In genomic region chr12:40837597-40838337, GRCm38 (mm10) we compare ENCODE assay signal across 8 mouse cellular contexts.
DNase-seq lines count a peak whose midpoint lies in the region; ATAC-seq and TF ChIP-seq lines count a peak whose summit lies in the region.

No protein-coding gene starts in this region.

- peak; percentile 89 to 92 for TF ChIP-seq CTCF in CH12.LX (conservative IDR thresholded peaks at IDR 0.05 in 1 of 2, IDR thresholded peaks at IDR 0.05 in 1 of 2; ENCODE audit: low read depth in 2 of 2, low read length in 2 of 2)
- peak; percentile 95 for TF ChIP-seq CTCF in stomach, postnatal 0 days (IDR thresholded peaks at IDR 0.05; ENCODE audit: low read depth)

- TF ChIP-seq POLR2A in CH12.LX (IDR thresholded peaks at IDR 0.05; ENCODE audit: low read depth, low read length), result no peak
- no peak for TF ChIP-seq POLR2A in limb, embryonic 14.5 days (IDR thresholded peaks at IDR 0.05; ENCODE audit: borderline replicate concordance, extremely low read depth, insufficient read depth, insufficient read length)

- no peak overlapping the region for H3K9ac ChIP-seq in CH12.LX (ENCODE audit: insufficient read depth, low read depth)
- H3K9ac ChIP-seq in embryonic facial prominence, embryonic 11.5 days (replicated peaks; ENCODE audit: low read length), result no peak overlapping the region
- no peak overlapping the region for H3K9ac ChIP-seq in kidney, embryonic 16.5 days (replicated peaks; ENCODE audit: low read length)
- H3K9ac ChIP-seq in limb, embryonic 14.5 days (ENCODE audit: low read depth, low read length, severe bottlenecking), result no peak overlapping the region
- H3K9ac ChIP-seq in stomach, postnatal 0 days (ENCODE audit: low read length), result no peak overlapping the region

- TF ChIP-seq EP300 in CH12.LX (IDR thresholded peaks at IDR 0.05; ENCODE audit: low read length), result no peak
- TF ChIP-seq EP300 in stomach, postnatal 0 days (optimal IDR thresholded peaks at IDR 0.05), result no peak

- no peak overlapping the region for H3K27ac ChIP-seq in CH12.LX (ENCODE audit: insufficient read depth, low read depth)
- H3K27ac ChIP-seq in embryonic facial prominence, embryonic 11.5 days (replicated peaks; ENCODE audit: low read depth, low read length), result no peak overlapping the region
- H3K27ac ChIP-seq in kidney, embryonic 16.5 days (ENCODE audit: low read length), result no peak overlapping the region
- no peak overlapping the region for H3K27ac ChIP-seq in limb, embryonic 14.5 days (replicated peaks; ENCODE audit: low read depth, low read length)
- H3K27ac ChIP-seq in stomach, postnatal 0 days (replicated peaks), result no peak overlapping the region

- no peak for ATAC-seq in embryonic facial prominence, embryonic 11.5 days (replicated peaks; ENCODE audit: insufficient number of reproducible peaks, low FRiP score, low TSS enrichment, low read depth)
- peak; percentile 57; the same call in 1 of the 2 replicates for ATAC-seq in kidney, embryonic 16.5 days (ENCODE audit: low FRiP score, low TSS enrichment)
- ATAC-seq in limb, embryonic 14.5 days (ENCODE audit: low FRiP score, low read depth), result peak; percentile 45; the same call in 1 of the 2 replicates
- peak; percentile 53; the same call in 1 of the 2 replicates for ATAC-seq in stomach, postnatal 0 days (ENCODE audit: low FRiP score, low TSS enrichment)

- peak; percentile 95 for TF ChIP-seq RAD21 in CH12.LX (IDR thresholded peaks at IDR 0.05; ENCODE audit: low read depth, low read length)

- dilution Hi-C loops in CH12.LX (cut with MboI; ENCODE audit: extremely low pct_ligation_motif_present, extremely low pct_unique_long_range_greater_than_20kb, low sequenced_read_pairs), result no loop called here

- DNase-seq in CH12.LX (ENCODE audit: extremely low read depth), result peak; percentile 61
- peak; percentile 62 for DNase-seq in adrenal gland, postnatal 25 days
- peak; percentile 81 for DNase-seq in embryonic facial prominence, embryonic 11.5 days (ENCODE audit: low spot score)
- peak; percentile 13 to 42 for DNase-seq in heart, adult 9 months (ENCODE audit: low spot score in 2 of 2)
- peak; percentile 84 for DNase-seq in limb, embryonic 14.5 days (ENCODE audit: low spot score)
- DNase-seq in neural tube, embryonic 10.5 days (ENCODE audit: extremely low spot score, low spot score), result peak; percentile 75
- DNase-seq in stomach, postnatal 0 days (ENCODE audit: low spot score), result peak; percentile 74

- H3K4me1 ChIP-seq in CH12.LX (ENCODE audit: control insufficient read depth in 1 of 2, insufficient read depth in 2 of 2), result peaks cover 0 to 3% of the 10 kb centered on the region in 2 experiments; a peak in 2 of 4 replicates
- H3K4me1 ChIP-seq in embryonic facial prominence, embryonic 11.5 days (ENCODE audit: control insufficient read depth, insufficient read depth, low read length), result no peaks in the 10 kb centered on the region
- H3K4me1 ChIP-seq in kidney, embryonic 16.5 days (ENCODE audit: insufficient read depth, low read length), result no peaks in the 10 kb centered on the region
- peaks cover 4% of the 10 kb centered on the region; the same call in 1 of the 2 replicates for H3K4me1 ChIP-seq in limb, embryonic 14.5 days (ENCODE audit: control insufficient read depth, insufficient read depth, low read length)
- no peaks in the 10 kb centered on the region for H3K4me1 ChIP-seq in stomach, postnatal 0 days (replicated peaks; ENCODE audit: control insufficient read depth, insufficient read depth)

- H3K36me3 ChIP-seq in CH12.LX (replicated peaks in 1 of 2; ENCODE audit: control insufficient read depth in 1 of 2, insufficient read depth in 1 of 2, low read length in 1 of 2), result no peaks in the 10 kb centered on the region
- no peaks in the 10 kb centered on the region for H3K36me3 ChIP-seq in embryonic facial prominence, embryonic 11.5 days (replicated peaks; ENCODE audit: control insufficient read depth, insufficient read depth, low read depth, low read length)
- no peaks in the 10 kb centered on the region for H3K36me3 ChIP-seq in kidney, embryonic 16.5 days (ENCODE audit: insufficient read depth, low read length)
- H3K36me3 ChIP-seq in limb, embryonic 14.5 days (ENCODE audit: control insufficient read depth, insufficient read depth, low read length), result peaks cover 2% of the 10 kb centered on the region
- H3K36me3 ChIP-seq in stomach, postnatal 0 days (ENCODE audit: control insufficient read depth, insufficient read depth, low read length), result no peaks in the 10 kb centered on the region

- H3K4me2 ChIP-seq in CH12.LX (ENCODE audit: insufficient read depth, low read depth, poor library complexity, severe bottlenecking), result no peak overlapping the region
- H3K4me2 ChIP-seq in embryonic facial prominence, embryonic 11.5 days (ENCODE audit: low read depth, low read length), result no peak overlapping the region
- no peak overlapping the region for H3K4me2 ChIP-seq in kidney, embryonic 16.5 days (replicated peaks; ENCODE audit: low read depth, low read length)
- H3K4me2 ChIP-seq in limb, embryonic 14.5 days (replicated peaks; ENCODE audit: low read depth, low read length, severe bottlenecking), result no peak overlapping the region
- H3K4me2 ChIP-seq in stomach, postnatal 0 days (replicated peaks; ENCODE audit: low read depth), result no peak overlapping the region

- H3K9me3 ChIP-seq in CH12.LX (replicated peaks; ENCODE audit: low read length), result no peaks in the 10 kb centered on the region
- H3K9me3 ChIP-seq in embryonic facial prominence, embryonic 11.5 days (replicated peaks; ENCODE audit: control insufficient read depth, low read length), result no peaks in the 10 kb centered on the region
- H3K9me3 ChIP-seq in kidney, embryonic 16.5 days (ENCODE audit: low read length), result no peaks in the 10 kb centered on the region
- H3K9me3 ChIP-seq in limb, embryonic 14.5 days (ENCODE audit: control insufficient read depth, low read length), result no peaks in the 10 kb centered on the region
- H3K9me3 ChIP-seq in stomach, postnatal 0 days (ENCODE audit: control insufficient read depth, low read length), result no peaks in the 10 kb centered on the region

- no peaks in the 10 kb centered on the region for H3K27me3 ChIP-seq in CH12.LX (replicated peaks)
- H3K27me3 ChIP-seq in embryonic facial prominence, embryonic 11.5 days (ENCODE audit: control insufficient read depth, insufficient read depth, low read length), result no peaks in the 10 kb centered on the region
- H3K27me3 ChIP-seq in kidney, embryonic 16.5 days (ENCODE audit: insufficient read depth, low read length), result no peaks in the 10 kb centered on the region
- no peaks in the 10 kb centered on the region for H3K27me3 ChIP-seq in limb, embryonic 14.5 days (ENCODE audit: control insufficient read depth, insufficient read depth, low read length)
- H3K27me3 ChIP-seq in stomach, postnatal 0 days (ENCODE audit: control insufficient read depth, insufficient read depth, low read length), result no peaks in the 10 kb centered on the region

- H3K4me3 ChIP-seq in CH12.LX (replicated peaks in 1 of 3; ENCODE audit: low read depth in 2 of 3, low read length in 2 of 3, poor library complexity in 1 of 3), result no peak overlapping the region
- no peak overlapping the region for H3K4me3 ChIP-seq in embryonic facial prominence, embryonic 11.5 days (ENCODE audit: low read depth, low read length)
- no peak overlapping the region for H3K4me3 ChIP-seq in kidney, embryonic 16.5 days (ENCODE audit: low read length)
- H3K4me3 ChIP-seq in limb, embryonic 14.5 days (replicated peaks; ENCODE audit: low read length), result no peak overlapping the region
- no peak overlapping the region for H3K4me3 ChIP-seq in stomach, postnatal 0 days (ENCODE audit: low read depth, low read length)

- in situ Hi-C loops in CH12.LX (cut with MboI; ENCODE audit: low pct_ligation_motif_present, low pct_unique_long_range_greater_than_20kb, low sequenced_read_pairs), result loop anchor here (25.0 kb wide), 2 partner anchors 375 to 650 kb away; partner anchors contain the start of gene Lrrn3

- WGBS in embryonic facial prominence, embryonic 11.5 days, result 6% methylated on average over 8 of the region's 8 CpGs
- 4% methylated on average over 8 of the region's 8 CpGs for WGBS in kidney, embryonic 16.5 days
- 1% methylated on average over 8 of the region's 8 CpGs for WGBS in limb, embryonic 14.5 days
- WGBS in stomach, postnatal 0 days, result 3% methylated on average over 8 of the region's 8 CpGs

- H3K79me2 ChIP-seq in CH12.LX (replicated peaks; ENCODE audit: control insufficient read depth, extremely low read depth, insufficient read depth, poor library complexity, severe bottlenecking), result no peaks in the 10 kb centered on the region

TF ChIP-seq in CH12.LX, 34 proteins besides CTCF, POLR2A, EP300 and RAD21:
- TF ChIP-seq BHLHE40 (IDR thresholded peaks at IDR 0.05; ENCODE audit: low read depth, low read length) (no peak), ZC3H11A (IDR thresholded peaks at IDR 0.05; ENCODE audit: low read depth, low read length) (peak; percentile 75), SMC3 (IDR thresholded peaks at IDR 0.05; ENCODE audit: low read depth, low read length) (peak; percentile 81)
TF ChIP-seq in CH12.LX: peak in this region for 2.

Comparison
In these comparisons a context has a peak if more than half of its experiments do, and no peak if none do; other contexts are left out.
1. DNase-seq: peak in every context shown above with its lines; median percentile 84 in limb, embryonic 14.5 days; 81 in embryonic facial prominence, embryonic 11.5 days; 75 in neural tube, embryonic 10.5 days; 74 in stomach, postnatal 0 days; 62 in adrenal gland, postnatal 25 days; 61 in CH12.LX; 28 in heart, adult 9 months.